Mouse (Mus musculus): ENCODE measurements around the gene Olfr1278.
"Not testable (repeated sequence)": the region's sequence is repeated elsewhere in the genome, so short reads cannot be mapped to it uniquely, and the experiment has no call there.

- TF ChIP-seq POLR2A (IDR thresholded peaks at IDR 0.05; ENCODE audit: control insufficient read depth, low read depth, low read length); CTCF (IDR thresholded peaks at IDR 0.05; ENCODE audit: control insufficient read depth, insufficient read depth, insufficient replicate concordance, low read depth, low read length): not testable (repeated sequence)
These were observed 43.8 kb downstream of the Olfr1278 start for GRCm38 (mm10) chr2:111333721-111334120.

All from testis, adult 2 months (tissue).